Mouse (Mus musculus) left cerebral cortex, postnatal 14 days (tissue): ENCODE data around the gene 1700020N15Rik. TPM values are rescaled to one million over a fixed set of nuclear protein-coding genes. Genes with fewer than 3 reads are reported as not detected.
"Not testable (repeated sequence)": the region's sequence is repeated elsewhere in the genome, so short reads cannot be mapped to it uniquely, and the experiment has no call there.

ENCODE experiments used
- DNase-seq, 2 experiments: peaks; one replicate each; pipeline ENCODE4 v3.0.0; 2021 to 2022; ENCODE audit warnings: low spot score in 2 of 2, mixed read lengths in 1 of 2
- intact Hi-C: fragments of 180-260 bp; cut with DNase I; formaldehyde crosslinking; loops from one replicate; pipeline ENCODE4 v1.15.1; 2025
- long read RNA-seq, 2 experiments: library from polyadenylated mRNA; stranded (forward); transcript quantifications; one replicate each; pipeline ENCODE4 v2.0.0; 2021
- total RNA-seq, 2 experiments: library from RNA; stranded (reverse); gene quantifications; 2 replicates each; pipeline ENCODE4 v1.2.3; 2021

1700020N15Rik gene
- total RNA-seq = not detected
- long read RNA-seq, experiment 1 = 0 reads
- long read RNA-seq, experiment 2 = 0 reads

GRCm38 (mm10) chrX:69945000-69945399 is at the start of gene 1700020N15Rik:
TSS of gene 1700020N15Rik (plus strand) at chrX:69945300.
- DNase-seq, intact Hi-C loops: not testable (repeated sequence)

GRCm38 (mm10) chrX:69976790-69977579 is 31.9 kb downstream of the 1700020N15Rik start:
- no peak for DNase-seq
- intact Hi-C loops = no loop called here
